Mouse (Mus musculus): Measurements from ENCODE around the gene Eif2ak1.

Gene Eif2ak1

GRCm38 (mm10) chr5:143902111-143902510 lies 84.5 kb downstream of the Eif2ak1 start:
- peak in 1 of 2 experiments; percentile 16 for DNase-seq (ENCODE audit: low spot score in 2 of 2)

- DNase-seq (ENCODE audit: low spot score in 2 of 2), result no peak
These were observed 86.2 kb downstream of the Eif2ak1 start for GRCm38 (mm10) chr5:143903813-143904212.

- DNase-seq (ENCODE audit: low spot score in 2 of 2), result no peak
These were observed 88.8 kb downstream of the Eif2ak1 start for GRCm38 (mm10) chr5:143906429-143906828.

- DNase-seq (ENCODE audit: low spot score in 2 of 2), result no peak
These were observed 91.3 kb downstream of the Eif2ak1 start for GRCm38 (mm10) chr5:143908926-143909325.

GRCm38 (mm10) chr5:143909417-143910400 lies 92.1 kb downstream of the Eif2ak1 start, which contains the start of the genes Aimp2 and Pms2:
Gene Aimp2 (minus strand): TSS chr5:143909847.
Gene Pms2 (plus strand): TSS chr5:143909964.
- peak; percentile 96 to 99 for DNase-seq (ENCODE audit: low spot score in 2 of 2)

- no peak for DNase-seq (ENCODE audit: low spot score in 2 of 2)
These were observed 98.6 kb downstream of the Eif2ak1 start for GRCm38 (mm10) chr5:143916221-143916620.

- no peak for DNase-seq (ENCODE audit: low spot score in 2 of 2)
These were observed 99.8 kb downstream of the Eif2ak1 start for GRCm38 (mm10) chr5:143917418-143917817.

GRCm38 (mm10) chr5:143918120-143918519 lies 100.5 kb downstream of the Eif2ak1 start:
- DNase-seq (ENCODE audit: low spot score in 2 of 2), result no peak

- no peak for DNase-seq (ENCODE audit: low spot score in 2 of 2)
These were observed 107.3 kb downstream of the Eif2ak1 start for GRCm38 (mm10) chr5:143924781-143925452.

- DNase-seq (ENCODE audit: low spot score in 2 of 2), result no peak
These were observed 110.3 kb downstream of the Eif2ak1 start, which contains the start of gene Gm42421 for GRCm38 (mm10) chr5:143927875-143928274. Gene Gm42421 (plus strand): TSS chr5:143928175.

- DNase-seq (ENCODE audit: low spot score in 2 of 2), result no peak
These were observed 111.7 kb downstream of the Eif2ak1 start for GRCm38 (mm10) chr5:143929291-143929690.

GRCm38 (mm10) chr5:143930656-143931055 lies 113.1 kb downstream of the Eif2ak1 start:
- DNase-seq (ENCODE audit: low spot score in 2 of 2), result no peak

- no peak for DNase-seq (ENCODE audit: low spot score in 2 of 2)
These were observed 114.4 kb downstream of the Eif2ak1 start for GRCm38 (mm10) chr5:143931863-143932580.

GRCm38 (mm10) chr5:143932831-143933230 lies 115.2 kb downstream of the Eif2ak1 start, which contains the start of gene Rsph10b:
Gene Rsph10b (plus strand): TSS chr5:143933035.
- DNase-seq (ENCODE audit: low spot score in 2 of 2), result no peak

- no peak for DNase-seq (ENCODE audit: low spot score in 2 of 2)
These were observed 115.8 kb downstream of the Eif2ak1 start for GRCm38 (mm10) chr5:143933414-143933813.

GRCm38 (mm10) chr5:143933875-143934274 lies 116.3 kb downstream of the Eif2ak1 start:
- DNase-seq (ENCODE audit: low spot score in 2 of 2), result no peak

- no peak for DNase-seq (ENCODE audit: low spot score in 2 of 2)
These were observed 118.6 kb downstream of the Eif2ak1 start for GRCm38 (mm10) chr5:143936156-143936555.

- no peak for DNase-seq (ENCODE audit: low spot score in 2 of 2)
These were observed 124.0 kb downstream of the Eif2ak1 start for GRCm38 (mm10) chr5:143941588-143941987.

GRCm38 (mm10) chr5:143943231-143944125 lies 125.9 kb downstream of the Eif2ak1 start:
- peak; percentile 80 to 89 for DNase-seq (ENCODE audit: low spot score in 2 of 2)

GRCm38 (mm10) chr5:143948361-143948760 lies 130.8 kb downstream of the Eif2ak1 start:
- no peak for DNase-seq (ENCODE audit: low spot score in 2 of 2)

GRCm38 (mm10) chr5:143950016-143950415 lies 132.4 kb downstream of the Eif2ak1 start:
- no peak for DNase-seq (ENCODE audit: low spot score in 2 of 2)

All from right cerebral cortex, postnatal 36 days (tissue).